In the genomic region with DNA sequence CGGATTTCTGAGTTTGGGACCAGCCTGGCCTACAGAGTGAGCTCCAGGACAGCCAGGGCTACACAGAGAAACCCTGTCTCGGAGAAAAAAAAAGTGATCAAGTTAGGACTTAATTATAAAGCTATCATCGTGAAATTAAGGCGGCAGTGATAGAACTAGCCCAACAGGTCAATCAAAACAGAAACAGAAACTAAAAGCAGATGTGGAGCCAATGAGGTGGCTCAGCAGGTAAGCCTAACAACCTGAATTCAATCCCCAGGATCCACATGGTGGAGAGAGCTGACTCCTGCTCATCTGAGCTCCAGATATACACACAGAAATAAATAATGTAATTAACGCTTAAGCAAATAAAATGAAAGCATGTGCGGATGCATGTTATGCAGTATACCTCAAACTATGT, we compare ENCODE assay signal across 22 mouse cellular contexts. TPM values are rescaled to one million over a fixed set of nuclear protein-coding genes. Genes with fewer than 3 reads are reported as not detected.
DNase-seq lines count a peak whose midpoint lies in the region; ATAC-seq and TF ChIP-seq lines count a peak whose summit lies in the region.
"Had no signal": no experiment of that assay in that cellular context is flagged by ENCODE, and none has a peak within 500 bp of the region (broad histone marks: within the 10 kb centered on the region; RNA-seq: fewer than 3 reads in every experiment).

No protein-coding gene starts in this region.

- no peaks in the 10 kb centered on the region for H3K4me1 ChIP-seq in intestine, postnatal 0 days (replicated peaks; ENCODE audit: control insufficient read depth, insufficient read depth, low read length)
- H3K4me1 ChIP-seq in intestine, embryonic 16.5 days (ENCODE audit: control insufficient read depth, insufficient read depth, low read length) = no peaks in the 10 kb centered on the region
- H3K4me1 ChIP-seq: hindbrain, embryonic 12.5 days had no signal

- H3K27me3 ChIP-seq in intestine, postnatal 0 days (replicated peaks; ENCODE audit: control insufficient read depth, insufficient read depth, low read length) = no peaks in the 10 kb centered on the region
- H3K27me3 ChIP-seq in intestine, embryonic 16.5 days (replicated peaks; ENCODE audit: control insufficient read depth, insufficient read depth, low read length) = no peaks in the 10 kb centered on the region

- no peak overlapping the region for H3K4me2 ChIP-seq in intestine, postnatal 0 days (replicated peaks; ENCODE audit: low read depth)
- no peak overlapping the region for H3K4me2 ChIP-seq in intestine, embryonic 16.5 days (ENCODE audit: low read depth, low read length)
- H3K4me2 ChIP-seq: embryonic facial prominence, embryonic 13.5 days; forebrain, embryonic 12.5 days; heart, embryonic 13.5 days; hindbrain, embryonic 12.5 days had no signal

- no peaks in the 10 kb centered on the region for H3K36me3 ChIP-seq in intestine, postnatal 0 days (ENCODE audit: control insufficient read depth, insufficient read depth)
- H3K36me3 ChIP-seq in intestine, embryonic 16.5 days (ENCODE audit: control insufficient read depth, insufficient read depth, low read length) = no peaks in the 10 kb centered on the region
- H3K36me3 ChIP-seq: embryonic facial prominence, embryonic 13.5 days; forebrain, embryonic 12.5 days; hindbrain, embryonic 12.5 days had no signal

- H3K9me3 ChIP-seq in intestine, postnatal 0 days (ENCODE audit: control insufficient read depth) = no peaks in the 10 kb centered on the region
- no peaks in the 10 kb centered on the region for H3K9me3 ChIP-seq in intestine, embryonic 16.5 days (ENCODE audit: control insufficient read depth, low read length)
- H3K9me3 ChIP-seq: embryonic facial prominence, embryonic 13.5 days; forebrain, embryonic 12.5 days; heart, embryonic 13.5 days; hindbrain, embryonic 12.5 days had no signal

- H3K4me3 ChIP-seq in intestine, postnatal 0 days (ENCODE audit: low read depth, low read length) = no peak overlapping the region
- H3K4me3 ChIP-seq in intestine, embryonic 16.5 days (ENCODE audit: low read length) = no peak overlapping the region
- H3K4me3 ChIP-seq: embryonic facial prominence, embryonic 13.5 days; forebrain, embryonic 12.5 days; heart, embryonic 13.5 days; hindbrain, embryonic 12.5 days had no signal

- no peak overlapping the region for H3K27ac ChIP-seq in intestine, postnatal 0 days (ENCODE audit: low read depth, low read length)
- H3K27ac ChIP-seq in intestine, embryonic 16.5 days (ENCODE audit: low read length) = no peak overlapping the region
- H3K27ac ChIP-seq: embryonic facial prominence, embryonic 13.5 days; forebrain, embryonic 12.5 days; heart, embryonic 13.5 days; hindbrain, embryonic 12.5 days had no signal

- no peak for DNase-seq in cerebellum, adult 8-10 months
- no peak for DNase-seq in adrenal gland, postnatal 4 days (ENCODE audit: low spot score in 2 of 2)
- no peak for DNase-seq in spleen, postnatal 4 days (ENCODE audit: low spot score in 2 of 2)
- DNase-seq: adrenal gland, postnatal 10 days; cerebellum, adult 11-12 months; cerebellum, adult 9-11 months; cerebellum, postnatal 36 days; gastrocnemius, postnatal 36 days; heart, adult 11 months; heart, postnatal 4 days; kidney, adult 11 months had no signal

- H3K9ac ChIP-seq in intestine, postnatal 0 days (ENCODE audit: low read depth, low read length) = no peak overlapping the region
- no peak overlapping the region for H3K9ac ChIP-seq in intestine, embryonic 16.5 days (ENCODE audit: low read depth, low read length)
- H3K9ac ChIP-seq: embryonic facial prominence, embryonic 13.5 days; forebrain, embryonic 12.5 days; heart, embryonic 13.5 days; hindbrain, embryonic 12.5 days had no signal

- ATAC-seq in intestine, postnatal 0 days = peak; percentile 49; the same call in 1 of the 2 replicates
- ATAC-seq in intestine, embryonic 16.5 days = no peak
- ATAC-seq in CD4-positive, CD25-positive, alpha-beta regulatory T cell, adult 4 months = peak; percentile 84
- ATAC-seq in inflammation-experienced regulatory T-cells, adult 6 months = peak; percentile 82
- ATAC-seq: forebrain, embryonic 16.5 days; hindbrain, embryonic 16.5 days; Patski had no signal

- 53% methylated on average over 6 of the region's 6 CpGs for WGBS in intestine, postnatal 0 days
- 76% methylated on average over 6 of the region's 6 CpGs for WGBS in intestine, embryonic 16.5 days

- no peak for TF ChIP-seq CTCF in intestine, postnatal 0 days (IDR thresholded peaks at IDR 0.05; ENCODE audit: low read depth)

RNA-seq across cellular contexts. Expression of a gene that starts 7.6 kb away (rescaled TPM):
- 13.2 and 13.8 TPM in 2 replicates for polyA plus RNA-seq in intestine, postnatal 0 days (2015; fragmentation: Nextera tagmentation; extraction: Ambion mirVana)
- 20.2 and 22.2 TPM in 2 replicates for polyA plus RNA-seq in intestine, embryonic 16.5 days (2015; fragmentation: Nextera tagmentation; extraction: Ambion mirVana)
- 10 to 100 TPM; 28.9 to 32.5 TPM for polyA plus RNA-seq in CD4-positive, CD25-positive, alpha-beta regulatory T cell, adult 4 months (2017; shearing (Covaris generic))
- 10 to 100 TPM; 28.7 to 48.4 (median 41.8) TPM for polyA plus RNA-seq in inflammation-experienced regulatory T-cells, adult 6 months (2017; shearing (Covaris generic))
- total RNA-seq in adrenal gland, postnatal 4 days (2021) = 10 to 100 TPM; 43.2 to 47.0 TPM
